Mouse (Mus musculus) naive thymus-derived CD4-positive, alpha-beta T cell, adult 5 months (primary cell): ENCODE data around the gene Actn3. TPM values are rescaled to one million over a fixed set of nuclear protein-coding genes. Genes with fewer than 3 reads are reported as not detected.

Source experiments
- polyA plus RNA-seq: library from polyadenylated mRNA; unstranded; fragments of 100-300 nt; shearing (Covaris generic); gene quantifications from one replicate; pipeline ENCODE4 v1.2.1, GENCODE M21; 2017

The Actn3 gene
- polyA plus RNA-seq = not detected

DNA sequence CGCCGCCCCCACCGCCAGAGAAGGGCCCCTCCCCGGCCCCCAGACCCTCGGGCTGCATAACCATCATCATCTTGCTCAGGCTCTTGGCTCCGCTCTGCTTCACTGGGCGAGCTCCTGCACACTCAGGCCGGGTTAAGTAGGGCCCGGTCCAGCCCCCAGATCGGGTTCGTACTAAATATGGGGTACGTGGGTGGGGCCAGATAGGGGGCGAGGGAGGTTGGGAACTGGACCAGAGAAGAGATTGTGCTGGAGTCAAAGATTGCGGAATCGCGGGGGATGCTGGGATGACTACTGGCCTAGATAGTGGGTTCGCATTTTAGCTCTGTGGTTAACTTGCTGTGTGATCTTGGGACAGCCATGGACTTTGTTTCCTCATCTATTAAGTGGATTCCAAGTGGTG is at the start of gene Actn3:
Gene Actn3 (minus strand): TSS at position 125 of the 400 bp plus-strand sequence.

DNA sequence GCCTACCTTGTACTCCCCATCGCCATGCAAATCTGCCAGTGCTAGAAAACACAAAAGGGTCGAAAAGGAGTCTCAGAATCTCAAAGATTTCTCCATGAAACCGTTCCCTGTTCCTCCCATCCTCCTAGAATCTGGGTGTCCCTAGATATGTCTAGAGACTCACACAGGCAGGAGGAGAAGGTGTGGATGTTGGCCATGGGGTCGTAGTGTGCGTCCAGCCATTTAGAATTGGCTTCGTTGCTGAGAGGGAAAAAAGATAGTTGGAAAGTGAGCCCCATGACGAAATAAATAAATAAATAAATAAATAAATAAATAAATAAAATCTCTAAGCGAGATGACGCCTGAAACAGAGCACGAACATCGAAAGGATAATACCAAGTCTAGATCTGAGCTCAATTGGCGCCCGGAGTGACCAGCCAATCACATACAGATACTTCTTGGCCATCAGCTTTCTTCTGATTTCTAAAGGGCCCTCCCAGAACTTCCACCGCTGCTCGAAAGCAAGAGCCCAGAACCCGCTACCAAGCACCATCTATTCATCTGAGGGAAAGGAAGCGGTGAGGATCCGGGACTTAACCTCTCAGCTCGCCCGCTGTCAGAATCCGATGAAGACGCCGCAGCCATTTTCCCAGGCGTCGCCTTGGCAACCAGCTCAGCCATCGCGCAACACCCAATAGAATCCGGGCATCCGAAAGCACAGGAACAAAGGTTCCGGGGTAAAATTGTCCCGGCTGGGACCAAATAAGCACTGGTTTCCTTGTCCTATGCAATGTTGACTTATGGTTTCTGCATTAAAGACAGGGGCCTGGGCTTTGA is 28.5 kb upstream of the Actn3 start, which contains the start of gene Bbs1:
Gene Bbs1 (minus strand): TSS at position 650 of the 816 bp plus-strand sequence.

DNA sequence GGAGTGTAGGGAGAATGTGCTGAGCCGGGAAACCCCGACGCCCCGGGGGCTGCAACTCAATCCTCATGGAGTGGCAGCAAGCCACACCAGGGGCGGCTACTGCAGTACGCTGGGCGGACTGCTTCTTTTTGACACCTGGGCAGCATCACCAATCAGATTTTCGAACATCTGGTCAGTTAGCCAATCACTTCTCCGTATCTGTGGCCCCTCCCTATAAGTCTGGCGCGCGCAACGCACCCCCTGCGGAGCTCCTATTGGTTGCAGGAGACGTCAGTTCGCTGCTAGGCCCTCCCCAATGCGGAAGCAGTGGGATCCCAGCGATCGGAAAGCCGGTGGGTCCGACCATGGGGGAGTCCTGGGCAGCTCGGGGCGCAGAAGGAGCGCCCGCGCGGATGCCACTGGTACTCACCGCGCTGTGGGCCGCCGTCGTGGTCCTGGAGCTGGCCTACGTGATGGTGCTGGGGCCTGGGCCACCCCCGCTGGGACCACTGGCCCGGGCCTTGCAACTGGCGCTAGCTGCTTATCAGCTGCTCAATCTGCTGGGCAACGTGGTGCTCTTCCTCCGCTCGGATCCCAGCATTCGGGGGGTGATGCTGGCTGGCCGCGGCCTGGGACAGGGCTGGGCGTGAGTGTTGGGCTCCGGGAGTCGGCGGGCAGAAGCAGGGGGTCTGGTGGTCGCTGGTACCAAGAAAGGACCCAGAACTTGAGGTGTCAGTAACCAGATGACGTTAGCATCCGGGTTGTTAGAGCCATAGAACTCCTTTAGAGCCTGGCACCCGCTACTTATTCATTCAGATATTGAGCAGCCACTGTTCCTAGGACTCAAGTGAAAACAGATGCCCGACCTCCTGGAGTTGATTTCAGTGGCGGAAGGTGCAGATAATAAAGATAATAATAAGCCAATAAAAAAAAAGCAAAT is 955 bp upstream of the Actn3 start, which contains the start of gene Zdhhc24:
Gene Zdhhc24 (plus strand): TSS at position 264 of the 919 bp plus-strand sequence.

DNA sequence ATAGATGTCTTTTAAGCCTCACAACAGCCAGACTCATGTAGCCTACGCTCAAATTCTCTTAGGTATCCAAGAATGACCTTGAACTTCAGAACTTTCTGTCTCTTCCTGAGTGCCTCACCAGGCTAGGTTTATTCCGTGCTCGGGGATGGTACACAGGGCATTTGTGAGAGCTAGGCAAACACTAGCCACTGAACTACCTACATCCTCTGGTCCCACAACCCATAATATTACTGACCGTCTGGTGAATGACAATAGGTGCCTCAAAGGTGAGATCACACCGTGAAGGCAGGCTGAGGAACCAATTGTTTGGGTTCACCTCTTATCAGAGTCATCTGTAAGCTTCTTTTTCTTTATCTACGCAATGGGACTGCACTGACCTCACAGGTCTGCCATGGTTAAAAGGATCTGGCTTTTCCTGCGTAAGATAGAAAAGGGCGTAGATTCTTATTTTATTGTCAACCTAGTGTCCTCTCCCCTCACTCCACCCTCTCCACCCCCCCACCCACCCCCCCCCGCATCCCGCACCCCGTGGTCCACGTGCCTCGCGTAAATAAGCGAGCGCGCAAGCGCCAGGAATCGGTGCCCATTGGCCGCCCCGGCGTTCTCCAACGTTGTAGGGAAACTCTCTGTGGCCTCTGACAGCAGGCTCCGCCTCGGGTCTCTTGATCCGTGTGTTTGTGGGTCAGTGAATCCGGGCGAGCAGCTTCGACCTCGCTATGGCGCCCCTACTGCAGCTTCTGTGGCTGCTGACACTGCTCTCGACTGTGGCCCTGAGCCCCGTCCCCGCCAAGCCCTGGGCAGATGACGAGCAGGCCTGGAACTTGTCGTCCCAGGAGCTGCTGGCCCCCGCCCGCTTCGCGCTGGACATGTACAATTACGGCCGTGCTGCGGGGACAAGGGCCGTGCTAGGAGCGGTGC is 22.9 kb downstream of the Actn3 start, which contains the start of gene Ctsf:
Gene Ctsf (plus strand): TSS at position 579 of the 918 bp plus-strand sequence.

DNA sequence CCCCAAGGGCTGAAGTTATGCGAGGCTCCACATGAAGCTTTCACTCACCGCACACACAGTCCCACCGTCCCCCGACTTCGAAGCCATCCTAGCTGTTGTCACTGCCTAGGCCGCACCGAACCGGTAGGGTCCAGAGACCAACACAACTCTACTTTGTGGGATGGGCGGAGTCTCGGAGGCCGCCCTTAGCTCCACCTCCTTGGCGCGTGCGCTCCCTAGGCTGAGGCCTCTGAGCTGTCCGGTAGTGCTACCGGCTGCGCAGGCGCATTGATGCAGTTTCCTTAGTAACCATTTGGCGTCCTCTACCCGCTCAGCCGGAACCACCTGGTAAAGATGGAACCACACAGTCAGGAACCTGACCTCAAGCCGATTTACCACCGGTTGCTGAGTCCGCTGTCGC is 38.6 kb downstream of the Actn3 start, which contains the start of the genes Ccs and Ccdc87:
Gene Ccs (minus strand): TSS at position 184 of the 400 bp plus-strand sequence.
Gene Ccdc87 (plus strand): TSS at position 218 of the 400 bp plus-strand sequence.

Other genes starting within 250 kb of the Actn3 start
- not detected for gene Gm960, start 179.2 kb downstream of the Actn3 start, polyA plus RNA-seq
- gene Sptbn2, start 166.7 kb downstream of the Actn3 start, polyA plus RNA-seq = 0.21 TPM
- 75.2 TPM for gene Rbm4b, start 121.4 kb downstream of the Actn3 start, polyA plus RNA-seq
- gene Rbm4, start 84.0 kb downstream of the Actn3 start, polyA plus RNA-seq = 47.7 TPM
- 28.1 TPM for gene Gm21992, start 66.3 kb downstream of the Actn3 start, polyA plus RNA-seq
- gene Rbm14, start 66.3 kb downstream of the Actn3 start, polyA plus RNA-seq = 102 TPM
- gene Ccs, start 38.6 kb downstream of the Actn3 start, polyA plus RNA-seq = 71.3 TPM
- gene Ccdc87, start 38.5 kb downstream of the Actn3 start, polyA plus RNA-seq = not detected
- 13.9 TPM for gene Ctsf, start 22.8 kb downstream of the Actn3 start, polyA plus RNA-seq
- gene Zdhhc24, start 759 bp upstream of the Actn3 start, polyA plus RNA-seq = 4.3 TPM
- 0.37 TPM for gene Bbs1, start 28.7 kb upstream of the Actn3 start, polyA plus RNA-seq
- 59.0 TPM for gene Dpp3, start 50.4 kb upstream of the Actn3 start, polyA plus RNA-seq
- gene Peli3, start 65.2 kb upstream of the Actn3 start, polyA plus RNA-seq = 1.4 TPM
- gene Mrpl11, start 84.2 kb upstream of the Actn3 start, polyA plus RNA-seq = 46.3 TPM
- gene Npas4, start 112.4 kb upstream of the Actn3 start, polyA plus RNA-seq = not detected
- 1.3 TPM for gene Slc29a2, start 146.0 kb upstream of the Actn3 start, polyA plus RNA-seq
- 3.6 TPM for gene B4gat1, start 160.9 kb upstream of the Actn3 start, polyA plus RNA-seq
- gene AC124502.3, start 161.0 kb upstream of the Actn3 start, polyA plus RNA-seq = 1.8 TPM
- gene Brms1, start 163.4 kb upstream of the Actn3 start, polyA plus RNA-seq = 82.7 TPM
- 0.70 TPM for gene Rin1, start 172.6 kb upstream of the Actn3 start, polyA plus RNA-seq
- not detected for gene Cd248, start 190.2 kb upstream of the Actn3 start, polyA plus RNA-seq
- gene Tmem151a, start 207.6 kb upstream of the Actn3 start, polyA plus RNA-seq = not detected
- 34.0 TPM for gene Yif1a, start 210.6 kb upstream of the Actn3 start, polyA plus RNA-seq
- gene Cnih2, start 220.6 kb upstream of the Actn3 start, polyA plus RNA-seq = 0.52 TPM
- gene Rab1b, start 229.2 kb upstream of the Actn3 start, polyA plus RNA-seq = 120 TPM
- gene Klc2, start 240.7 kb upstream of the Actn3 start, polyA plus RNA-seq = 4.6 TPM